Mouse (Mus musculus) right cerebral cortex, postnatal 36 days (tissue): ENCODE measurements around the gene Kyat1.

Experiments used
- DNase-seq, 2 experiments: peaks; one replicate each; pipeline ENCODE4 v3.0.0; 2022; ENCODE audit warnings: low spot score in 2 of 2, mixed read lengths in 1 of 2

The Kyat1 gene

DNA sequence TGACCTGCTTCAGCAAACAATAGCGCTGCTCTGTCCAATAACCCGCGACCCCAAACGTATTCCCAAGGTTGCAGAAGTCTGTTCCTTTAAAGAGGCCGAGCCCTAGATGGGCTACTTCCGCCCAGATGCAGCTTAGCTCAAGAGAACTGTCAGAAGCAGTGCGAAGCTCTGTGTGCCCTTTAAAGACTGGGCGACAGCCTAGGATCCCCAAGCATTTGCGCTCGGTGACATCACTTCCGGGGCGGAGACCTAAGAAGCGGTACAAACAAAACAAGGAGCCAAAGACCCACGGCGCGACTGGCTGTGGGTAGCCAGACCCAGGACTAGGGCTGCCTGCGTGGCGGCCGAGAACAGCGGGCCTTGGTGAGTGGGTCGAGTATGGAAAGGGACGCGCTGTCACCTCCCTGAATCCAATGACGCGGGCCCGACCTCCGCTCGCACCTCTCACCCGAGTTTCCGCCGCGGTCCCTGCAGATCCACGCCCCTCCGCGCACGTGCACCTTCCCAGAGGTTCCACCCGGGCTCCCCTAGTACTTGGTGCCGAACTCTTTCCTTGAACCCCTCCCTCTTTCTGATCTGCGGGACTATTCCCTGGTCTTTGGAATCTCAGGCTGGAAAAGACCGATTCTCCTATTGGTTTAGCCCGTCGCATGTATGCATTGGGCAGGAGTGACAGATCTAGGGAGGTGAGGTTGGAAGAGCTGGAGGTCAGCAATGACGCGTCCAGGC is at the start of gene Kyat1:
TSS of gene Kyat1 (minus strand) at position 219 of the 729 bp plus-strand sequence.
- peak; percentile 91 to 92 for DNase-seq

DNA sequence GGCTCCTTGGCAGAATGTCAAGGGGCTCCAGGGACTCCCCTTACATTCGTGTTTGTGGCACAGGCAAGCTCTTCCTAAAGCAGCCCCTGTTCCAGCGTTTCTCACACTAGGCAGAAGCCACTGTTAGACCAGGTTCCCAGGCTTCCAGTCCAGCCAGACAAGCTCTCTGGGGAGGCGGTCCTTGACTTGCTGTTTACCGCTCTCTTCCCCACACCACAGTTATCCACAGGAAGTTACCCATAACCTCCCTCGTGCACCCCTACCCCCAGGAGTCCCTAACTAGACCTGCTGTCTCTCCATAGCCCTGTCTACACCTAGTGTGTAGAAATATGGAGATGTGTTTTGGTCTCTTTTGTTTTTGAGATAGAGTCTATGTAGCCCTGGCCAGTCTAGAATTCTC is 48.2 kb upstream of the Kyat1 start:
- DNase-seq: no peak

DNA sequence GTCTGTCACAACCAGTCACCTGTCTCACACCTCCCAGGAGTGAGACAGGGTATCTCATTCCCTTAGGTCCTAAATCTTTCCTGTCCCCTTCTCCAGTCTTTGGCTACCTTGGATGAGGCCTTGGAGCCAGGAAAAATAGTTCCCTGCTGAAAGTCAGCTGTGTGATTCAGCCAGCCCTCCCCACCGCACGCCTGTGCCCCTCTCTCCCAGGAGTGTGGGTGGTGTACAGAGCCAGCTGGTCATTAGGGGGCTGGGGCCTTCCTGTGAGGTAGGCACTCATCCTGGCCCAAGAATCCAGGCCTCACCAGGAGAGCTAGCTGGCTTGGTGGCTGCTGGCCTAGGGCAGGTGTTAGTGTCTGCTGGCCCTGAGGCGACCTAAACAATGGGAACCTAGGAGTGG is 46.9 kb upstream of the Kyat1 start:
- DNase-seq: no peak

DNA sequence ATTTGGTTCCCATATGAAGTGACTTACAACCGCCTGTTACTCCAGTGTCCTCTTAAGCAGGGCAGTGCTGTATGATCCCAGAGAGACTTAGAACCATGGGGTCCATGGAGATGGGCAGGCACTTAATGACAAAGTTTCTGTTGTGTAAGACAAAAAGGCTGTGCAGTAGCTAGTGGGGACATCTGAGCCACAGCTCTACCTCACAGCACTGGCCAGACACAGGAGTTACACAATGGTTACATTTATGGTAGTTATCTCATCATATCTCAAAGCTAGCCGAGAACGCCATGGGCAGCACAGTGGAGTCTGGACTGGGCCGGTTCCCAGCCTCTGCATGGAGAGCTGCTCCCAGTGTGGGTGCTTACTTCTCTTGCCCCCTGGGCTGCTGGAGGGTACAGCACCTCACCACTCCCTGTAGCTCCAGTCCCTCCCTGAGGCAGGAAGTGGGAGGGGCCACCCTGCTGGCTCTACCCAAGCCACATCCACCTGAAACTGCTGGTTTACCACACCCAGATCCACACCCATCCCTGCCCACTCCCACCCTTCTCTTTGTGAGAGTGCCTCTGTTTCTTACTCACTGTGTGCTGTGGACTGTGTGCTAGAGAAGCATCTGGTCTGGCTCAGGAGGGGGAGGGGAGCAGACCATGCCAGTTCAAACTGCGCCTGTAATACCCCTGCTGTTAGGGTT is 45.9 kb upstream of the Kyat1 start:
- DNase-seq: no peak

- no peak for DNase-seq
Measured at GRCm38 (mm10) chr2:30250166-30251128, 44.8 kb upstream of the Kyat1 start.

- no peak for DNase-seq
Measured at GRCm38 (mm10) chr2:30249182-30249581, 43.5 kb upstream of the Kyat1 start.

DNA sequence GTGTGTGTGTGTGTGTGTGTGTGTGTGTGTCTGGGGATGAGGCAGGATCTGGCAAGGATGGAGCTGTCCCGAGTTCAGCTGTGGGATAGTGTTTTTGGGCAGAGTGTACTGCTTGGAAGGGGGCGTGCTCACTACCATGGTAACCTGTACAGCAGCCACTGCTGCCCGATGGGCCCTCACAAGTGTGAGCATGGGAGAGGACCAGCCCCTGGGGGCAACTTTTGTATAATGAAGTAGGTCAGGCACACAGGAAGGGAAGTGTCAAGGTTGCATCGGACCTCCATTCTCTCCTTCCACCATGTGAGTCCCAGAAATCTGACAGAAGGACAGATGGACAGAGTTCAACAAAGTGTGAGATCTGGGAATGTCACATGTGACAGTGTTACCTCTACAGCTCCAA is 42.0 kb upstream of the Kyat1 start:
- DNase-seq: no peak

- no peak for DNase-seq
Measured at GRCm38 (mm10) chr2:30247036-30247435, 41.4 kb upstream of the Kyat1 start.

- DNase-seq: no peak
Measured at GRCm38 (mm10) chr2:30244595-30245178, 39.0 kb upstream of the Kyat1 start.

- no peak for DNase-seq
Measured at GRCm38 (mm10) chr2:30243391-30243790, 37.7 kb upstream of the Kyat1 start.

- DNase-seq: no peak
Measured at GRCm38 (mm10) chr2:30242509-30242908, 36.9 kb upstream of the Kyat1 start.

DNA sequence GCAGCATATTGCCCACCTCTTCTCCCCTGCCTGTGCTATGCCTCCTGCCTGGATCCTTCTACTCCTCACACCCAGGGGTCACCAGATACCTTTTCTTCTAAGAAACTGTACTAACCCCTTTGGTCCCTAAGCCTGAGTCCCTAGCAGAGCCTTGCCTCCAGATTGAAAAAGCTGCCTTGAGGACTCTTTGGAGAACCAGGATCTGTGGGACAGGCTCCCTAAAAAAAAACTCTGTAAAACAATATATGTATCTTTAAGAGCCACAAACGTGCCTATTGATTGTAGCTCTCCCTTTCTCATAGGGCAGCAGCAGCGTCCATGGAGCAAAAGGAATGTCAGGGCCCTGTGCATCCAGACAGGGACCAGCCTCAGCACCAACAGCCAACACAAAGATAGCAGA is 34.6 kb upstream of the Kyat1 start, which contains the start of gene Gm28035:
TSS of gene Gm28035 (plus strand) at position 301 of the 400 bp plus-strand sequence.
- DNase-seq: no peak

DNA sequence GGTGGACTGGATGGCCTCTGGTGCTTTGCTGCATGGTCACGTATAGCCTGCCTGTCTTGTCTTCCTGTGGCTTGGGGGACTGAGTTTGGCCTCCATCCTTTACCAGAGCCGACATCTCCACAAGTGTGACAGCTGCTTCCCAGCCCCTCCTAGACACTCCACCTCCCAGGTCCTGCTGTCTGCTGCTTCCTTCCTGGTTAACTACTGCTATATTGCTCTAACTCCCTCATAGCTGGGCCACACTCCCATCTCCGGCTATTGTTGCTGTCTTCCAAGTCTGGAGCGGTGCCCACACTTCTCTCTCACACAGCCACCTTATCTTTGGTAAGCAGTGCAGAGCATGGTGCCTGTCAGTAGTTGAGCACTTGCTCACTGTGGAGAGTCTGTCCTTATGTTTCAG is 34.1 kb upstream of the Kyat1 start:
- no peak for DNase-seq

GRCm38 (mm10) chr2:30238906-30239465 is 33.3 kb upstream of the Kyat1 start:
- no peak for DNase-seq

DNA sequence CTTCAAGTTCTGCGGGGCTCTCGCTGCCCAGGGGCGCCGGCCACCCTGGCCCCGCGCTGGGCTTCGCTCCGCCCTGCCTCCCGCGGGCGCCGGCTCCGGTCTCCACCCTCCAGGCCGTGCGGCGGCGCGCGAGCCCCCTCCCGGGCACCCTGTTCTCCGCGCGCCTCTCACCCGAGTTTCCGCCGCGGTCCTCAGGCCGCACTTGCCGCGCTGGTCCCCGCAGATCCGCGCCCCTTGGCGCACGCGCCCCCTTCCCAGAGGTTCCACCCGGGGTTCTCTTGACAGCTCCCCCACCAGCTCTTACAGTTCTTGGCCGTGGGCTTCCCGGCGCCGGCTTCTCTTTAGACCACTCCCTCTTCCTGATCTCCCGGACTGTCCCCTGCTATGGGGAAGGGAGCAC is 32.2 kb upstream of the Kyat1 start:
- peak in 1 of 2 experiments; percentile 52 for DNase-seq

GRCm38 (mm10) chr2:30237199-30237880 is 31.7 kb upstream of the Kyat1 start, which contains the start of gene Lrrc8a:
Lrrc8a (plus strand) TSS chr2:30237715.
- DNase-seq: peak; percentile 99

DNA sequence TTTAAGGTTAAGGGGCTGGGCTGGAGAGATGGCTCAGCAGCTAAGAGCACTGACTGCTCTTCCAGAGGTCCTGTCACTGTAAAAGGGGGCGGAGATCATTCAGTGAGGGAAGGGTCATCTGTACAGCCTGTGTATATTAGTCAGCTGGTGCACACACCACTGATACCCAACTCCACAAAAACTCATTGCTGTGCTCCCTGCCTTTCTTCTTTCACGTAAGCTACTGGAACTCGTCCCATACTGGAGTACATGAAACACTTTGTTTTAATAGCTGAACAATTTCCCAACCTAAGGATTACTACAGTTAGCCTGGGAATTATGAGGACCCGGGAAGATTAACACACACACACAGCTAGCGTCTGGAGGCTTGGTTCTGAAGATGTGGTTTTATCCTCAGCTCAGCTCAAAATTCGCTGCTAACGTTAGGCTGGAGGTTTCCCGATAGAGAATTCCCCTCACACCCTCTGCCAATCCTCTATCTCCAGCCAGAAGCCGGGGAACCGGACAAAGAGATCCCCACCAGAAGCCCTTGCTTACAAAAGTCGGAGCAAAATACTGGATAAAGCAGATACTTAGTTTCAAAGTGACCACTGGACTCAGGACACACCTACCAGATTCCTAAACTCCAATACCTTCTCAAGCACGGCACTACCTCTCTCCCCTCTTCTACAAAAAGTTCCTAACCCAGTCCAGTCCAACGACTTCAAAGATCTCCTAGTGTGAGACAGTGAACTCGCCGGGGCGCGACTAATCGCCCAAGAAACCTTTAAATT is 31.0 kb upstream of the Kyat1 start:
- no peak for DNase-seq

DNA sequence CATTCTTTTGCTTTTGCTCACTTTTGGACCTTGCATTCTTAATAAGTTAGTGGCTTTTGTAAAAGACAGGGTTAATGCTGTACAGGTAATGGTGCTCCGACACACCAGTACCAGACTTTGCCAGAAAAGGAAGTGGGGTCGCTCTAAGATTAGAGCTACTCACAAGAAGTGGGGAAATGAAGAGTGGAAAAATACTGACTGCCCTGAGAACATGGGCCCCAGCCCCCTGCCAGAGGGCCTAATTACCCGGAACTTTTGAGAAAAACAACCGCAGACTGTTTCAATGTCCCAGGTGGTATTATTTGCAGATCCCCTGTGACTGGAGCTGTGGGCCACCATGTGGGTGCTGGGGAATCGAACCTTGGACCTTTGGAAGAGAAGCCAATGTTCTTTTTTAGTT is 29.9 kb upstream of the Kyat1 start:
- DNase-seq: no peak

- no peak for DNase-seq
Measured at GRCm38 (mm10) chr2:30216293-30216692, 10.6 kb upstream of the Kyat1 start.

DNA sequence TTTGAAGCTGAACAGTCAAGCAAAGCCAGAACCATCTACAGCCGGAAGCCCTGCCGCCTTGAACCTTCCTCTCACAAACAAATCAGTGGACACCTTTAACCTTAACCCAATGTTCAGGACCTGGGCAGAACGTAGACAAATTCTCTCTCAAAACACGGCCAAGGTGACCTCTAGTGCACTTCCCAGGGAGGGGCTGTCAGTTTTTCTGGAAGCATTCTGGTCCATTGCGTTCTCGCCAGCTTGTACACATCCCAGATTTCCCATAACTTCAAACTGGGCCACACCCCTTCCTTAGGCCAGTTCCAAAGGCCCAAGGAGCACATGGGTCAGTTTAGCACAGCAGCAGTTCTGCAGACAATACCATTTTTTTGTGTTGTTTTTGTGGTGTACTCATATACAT is 9.8 kb upstream of the Kyat1 start:
- no peak for DNase-seq
